Comparison of ENCODE assay signal across 8 mouse cellular contexts in genomic region chr3:104220295-104220965, GRCm38 (mm10). TPM values are rescaled to one million over a fixed set of nuclear protein-coding genes. Genes with fewer than 3 reads are reported as not detected.
DNase-seq lines count a peak whose midpoint lies in the region; ATAC-seq and TF ChIP-seq lines count a peak whose summit lies in the region.

Gene Magi3, minus strand, starts transcription at chr3:104220374.

- under 1% methylated on average over 46 of the region's 46 CpGs for WGBS in kidney, embryonic 14.5 days
- WGBS in limb, embryonic 15.5 days: under 1% methylated on average over 46 of the region's 46 CpGs

- TF ChIP-seq CTCF in bone marrow macrophage, adult 2 months (IDR thresholded peaks at IDR 0.05; ENCODE audit: low read depth, low read length): no peak
- no peak for TF ChIP-seq CTCF in embryonic fibroblast, embryonic 13.5 days (IDR thresholded peaks at IDR 0.05; ENCODE audit: borderline replicate concordance, insufficient read depth, low read length)

- H3K4me3 ChIP-seq in bone marrow macrophage, adult 2 months (ENCODE audit: insufficient read depth, low read length): peak within 1 kb of the TSS; percentile 92
- H3K4me3 ChIP-seq in embryonic fibroblast, embryonic 13.5 days (ENCODE audit: insufficient read depth, low read length): peak within 1 kb of the TSS; percentile 76
- H3K4me3 ChIP-seq in kidney, embryonic 14.5 days (ENCODE audit: low read length): peak within 1 kb of the TSS; percentile 90
- peak within 1 kb of the TSS; percentile 79 for H3K4me3 ChIP-seq in limb, embryonic 15.5 days

- H3K9ac ChIP-seq in kidney, embryonic 14.5 days (ENCODE audit: low read depth, low read length): peak within 1 kb of the TSS; percentile 81
- peak within 1 kb of the TSS; percentile 69 for H3K9ac ChIP-seq in limb, embryonic 15.5 days

- H3K27me3 ChIP-seq in kidney, embryonic 14.5 days (ENCODE audit: control insufficient read depth, insufficient read depth, low read length): no peaks in the 10 kb centered on the region
- H3K27me3 ChIP-seq in limb, embryonic 15.5 days: no peaks in the 10 kb centered on the region

- TF ChIP-seq POLR2A in bone marrow macrophage, adult 2 months (IDR thresholded peaks at IDR 0.05; ENCODE audit: borderline replicate concordance, low read depth, low read length): 0 out of 2 replicates have a peak, but pooled peaks have one; percentile 28
- TF ChIP-seq POLR2A in embryonic fibroblast, embryonic 13.5 days (IDR thresholded peaks at IDR 0.05; ENCODE audit: low read depth, low read length): peak; percentile 85

- H3K4me2 ChIP-seq in kidney, embryonic 14.5 days (replicated peaks; ENCODE audit: low read depth, low read length): peak within 1 kb of the TSS; percentile 62
- peak within 1 kb of the TSS; percentile 90 for H3K4me2 ChIP-seq in limb, embryonic 15.5 days

- peak; percentile 98 for DNase-seq in 3T3-L1 (ENCODE audit: low read depth, low spot score)
- peak; percentile 98 for DNase-seq in heart, adult 9 months (ENCODE audit: low spot score in 2 of 2)
- peak; percentile 92 to 93 for DNase-seq in monocyte, adult 2 months (ENCODE audit: low read depth in 1 of 2, low spot score in 2 of 2)
- peak; percentile 96 for DNase-seq in spleen, postnatal 36 days (ENCODE audit: low spot score in 2 of 2)

- H3K4me1 ChIP-seq in bone marrow macrophage, adult 2 months (ENCODE audit: control insufficient read depth, insufficient read depth, low read length): peaks cover 13% of the 10 kb centered on the region; the same call in 1 of the 2 replicates
- peaks cover 2% of the 10 kb centered on the region for H3K4me1 ChIP-seq in embryonic fibroblast, embryonic 13.5 days (ENCODE audit: control insufficient read depth, insufficient read depth, low read length)
- H3K4me1 ChIP-seq in kidney, embryonic 14.5 days (ENCODE audit: control insufficient read depth, insufficient read depth, low read length): peaks cover 8% of the 10 kb centered on the region; the same call in 1 of the 2 replicates
- H3K4me1 ChIP-seq in limb, embryonic 15.5 days: peaks cover 5% of the 10 kb centered on the region; the same call in 1 of the 2 replicates

- ATAC-seq in kidney, embryonic 14.5 days (ENCODE audit: low FRiP score, low TSS enrichment): peak; percentile 99
- ATAC-seq in limb, embryonic 15.5 days (ENCODE audit: insufficient number of reproducible peaks, low FRiP score, low TSS enrichment, low read depth): peak; percentile 100

- peak within 1 kb of the TSS; percentile 4; the same call in 1 of the 2 replicates for H3K27ac ChIP-seq in bone marrow macrophage, adult 2 months (ENCODE audit: insufficient read depth, low read depth, low read length)
- peak within 1 kb of the TSS; percentile 85 for H3K27ac ChIP-seq in embryonic fibroblast, embryonic 13.5 days (ENCODE audit: insufficient read depth, low read length)
- H3K27ac ChIP-seq in kidney, embryonic 14.5 days (ENCODE audit: low read depth, low read length): peak within 1 kb of the TSS; percentile 91
- H3K27ac ChIP-seq in limb, embryonic 15.5 days: peak within 1 kb of the TSS; percentile 96

- H3K9me3 ChIP-seq in kidney, embryonic 14.5 days (ENCODE audit: control insufficient read depth, low read length): no peaks in the 10 kb centered on the region
- H3K9me3 ChIP-seq in limb, embryonic 15.5 days: no peaks in the 10 kb centered on the region

- H3K36me3 ChIP-seq in kidney, embryonic 14.5 days (ENCODE audit: control insufficient read depth, insufficient read depth, low read length): no peaks in the 10 kb centered on the region
- no peaks in the 10 kb centered on the region for H3K36me3 ChIP-seq in limb, embryonic 15.5 days

RNA-seq across cellular contexts. Expression of gene Magi3, which starts in this region (rescaled TPM):
- polyA plus RNA-seq in bone marrow macrophage, adult 2 months (2012; ENCODE audit: insufficient read depth, insufficient read length, missing spikeins): 1.6 and 2.1 TPM in 2 replicates
- polyA plus RNA-seq in embryonic fibroblast, embryonic 13.5 days (2011; ENCODE audit: insufficient read length, low read depth, missing spikeins): 10.6 and 11.2 TPM in 2 replicates
- 5.3 and 9.5 TPM in 2 replicates for polyA plus RNA-seq in kidney, embryonic 14.5 days (2014; fragmentation: Nextera tagmentation; extraction: Ambion mirVana)
- polyA plus RNA-seq in limb, embryonic 15.5 days (2015; fragmentation: Nextera tagmentation; extraction: Ambion mirVana): 3.4 and 3.9 TPM in 2 replicates

Comparison
In these comparisons a context has a peak if more than half of its experiments do, and no peak if none do; other contexts are left out.
1. Peak in every context shown above with its lines: DNase-seq, ATAC-seq, H3K4me3 ChIP-seq and H3K27ac ChIP-seq.
2. H3K27ac ChIP-seq: peak in every context shown above with its lines; median percentile 96 in limb, embryonic 15.5 days; 91 in kidney, embryonic 14.5 days; 85 in embryonic fibroblast, embryonic 13.5 days; 4 in bone marrow macrophage, adult 2 months.